Mouse (Mus musculus): ENCODE results near the gene Cntn3.

The Cntn3 gene

DNA sequence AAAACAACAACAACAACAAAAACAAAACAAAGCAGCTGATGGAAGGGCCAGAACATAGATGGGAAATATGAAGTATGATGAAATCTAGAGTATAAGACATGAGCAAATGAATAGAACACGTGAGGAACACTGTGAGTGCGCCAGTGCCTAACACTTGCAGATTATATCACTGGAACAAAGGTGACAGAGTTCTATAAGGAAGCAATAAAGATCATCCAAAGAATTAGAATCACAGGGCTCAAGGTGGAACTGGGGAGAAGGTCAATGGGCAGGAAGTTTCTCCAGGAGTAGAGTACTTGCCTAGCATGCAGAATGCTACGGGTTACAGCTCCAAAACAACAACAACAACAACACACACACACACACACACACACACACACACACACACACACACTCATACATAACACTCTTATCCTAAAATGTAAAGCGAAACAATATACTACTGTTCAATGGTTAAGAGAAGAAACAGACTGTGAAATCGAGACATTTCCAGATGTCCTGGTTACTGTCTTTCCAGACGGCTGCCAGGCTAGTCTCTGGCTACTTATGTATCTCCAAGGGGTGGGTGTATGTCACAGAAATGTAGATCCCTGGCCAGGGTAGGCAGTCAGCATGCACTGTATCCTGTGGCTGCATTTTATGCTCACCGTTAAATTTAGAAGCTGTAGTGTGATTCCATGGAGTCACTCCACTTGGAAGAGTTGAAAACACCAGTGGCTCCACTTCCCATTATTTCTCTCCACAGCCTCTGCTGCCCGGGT is 94.4 kb downstream of the Cntn3 start:
- no peak for DNase-seq (ENCODE audit: low spot score)

- no peak for DNase-seq (ENCODE audit: low spot score)
Observed at GRCm38 (mm10) chr6:102438353-102438752, 134.5 kb downstream of the Cntn3 start.

DNA sequence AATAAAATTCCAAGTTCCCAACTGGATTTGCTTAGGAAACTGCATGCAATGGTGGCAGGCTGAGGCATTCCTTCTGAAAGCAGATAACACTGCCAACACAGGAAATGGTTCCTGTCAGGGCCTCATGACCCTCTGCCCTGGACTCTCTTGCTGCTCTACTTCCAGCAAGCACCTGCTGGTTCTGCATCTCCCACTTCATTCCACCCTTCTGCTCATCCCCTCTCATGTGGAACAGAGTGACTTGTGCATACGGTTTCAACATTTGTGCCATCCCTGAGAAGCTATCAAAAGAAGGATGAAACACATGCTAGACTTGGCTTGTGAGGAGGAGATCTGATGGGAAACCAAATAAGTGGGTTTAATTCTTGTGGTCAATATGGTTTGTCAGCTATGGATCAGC is 145.4 kb downstream of the Cntn3 start:
- no peak for DNase-seq (ENCODE audit: low spot score)

DNA sequence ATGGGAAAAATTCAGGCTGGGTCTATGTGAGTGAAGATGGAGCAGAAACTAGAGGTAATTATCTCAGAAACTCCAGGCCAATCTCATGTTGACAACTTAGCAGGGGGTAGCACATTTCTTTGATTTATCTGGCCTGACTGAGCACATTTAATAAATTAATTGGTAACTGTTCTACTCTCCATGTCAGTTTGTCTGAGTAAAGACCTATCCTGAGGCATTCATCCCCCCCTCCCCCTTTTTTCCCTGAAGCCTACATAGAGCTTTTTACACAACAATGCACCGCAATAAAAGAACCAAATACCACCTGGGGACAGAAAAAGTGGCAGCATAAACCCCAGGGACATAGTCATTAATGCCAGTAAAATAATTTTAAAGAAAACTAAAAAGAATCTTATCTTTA is 151.1 kb downstream of the Cntn3 start:
- DNase-seq (ENCODE audit: low spot score): no peak

DNA sequence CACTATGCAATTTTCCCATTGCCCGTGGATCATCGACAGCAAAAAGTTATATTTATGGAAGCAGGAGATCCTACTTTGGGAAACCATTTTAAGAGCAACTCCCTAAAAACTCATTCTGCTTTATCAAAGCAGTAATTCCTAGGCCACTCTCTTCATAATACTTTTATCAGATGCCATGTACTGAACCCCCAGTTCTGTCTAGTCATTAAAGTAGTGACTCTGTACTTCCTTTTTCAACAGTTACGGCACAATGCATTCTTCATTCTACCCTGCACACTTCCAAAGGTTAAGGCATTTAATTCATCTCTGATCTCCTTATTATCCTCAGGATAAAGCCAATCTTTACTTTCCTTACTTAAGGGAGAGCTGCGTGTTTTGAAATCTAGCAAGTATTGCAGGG is 184.3 kb downstream of the Cntn3 start:
- no peak for DNase-seq (ENCODE audit: low spot score)

DNA sequence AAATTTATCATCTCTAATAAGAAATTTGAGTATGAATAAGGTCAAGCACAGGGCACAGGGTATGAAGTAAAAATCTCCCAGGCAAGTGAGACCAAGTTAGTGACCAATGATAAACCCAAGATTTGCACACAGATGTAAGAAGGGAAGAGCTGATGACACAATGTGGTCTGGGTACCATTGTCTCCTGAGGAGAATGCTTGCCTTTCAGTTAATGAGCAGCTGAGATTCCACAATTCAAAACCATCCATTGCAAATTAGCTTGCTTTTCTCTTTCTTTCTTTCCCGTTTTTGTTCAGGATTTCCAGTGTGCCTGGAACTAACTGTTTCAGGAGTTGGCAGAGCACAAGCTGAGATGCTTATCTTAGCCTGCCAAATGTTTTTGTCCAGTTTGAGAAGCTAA is 200.8 kb downstream of the Cntn3 start:
- no peak for DNase-seq (ENCODE audit: low spot score)

DNA sequence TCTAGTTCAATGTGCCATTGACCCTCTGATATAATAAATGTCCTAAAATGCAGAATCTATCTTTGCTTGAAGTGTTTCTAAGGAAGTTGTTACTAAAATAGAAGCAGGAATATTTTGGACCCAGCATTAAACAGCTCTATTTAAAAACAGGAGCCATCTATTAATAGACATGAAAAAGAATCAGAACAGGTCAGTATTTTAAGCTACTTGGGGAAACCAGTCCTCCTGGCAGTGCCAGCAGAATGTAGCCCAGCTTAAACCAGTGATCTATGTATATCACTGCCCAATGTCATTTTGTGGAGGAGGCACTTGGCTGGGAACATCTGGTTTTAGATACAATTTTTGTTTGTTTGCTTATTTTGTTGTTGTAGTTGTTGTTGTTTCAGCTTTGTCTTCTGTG is 209.0 kb downstream of the Cntn3 start:
- DNase-seq (ENCODE audit: low spot score): no peak

- no peak for DNase-seq (ENCODE audit: low spot score)
Observed at GRCm38 (mm10) chr6:102363291-102363832, 209.5 kb downstream of the Cntn3 start.

DNA sequence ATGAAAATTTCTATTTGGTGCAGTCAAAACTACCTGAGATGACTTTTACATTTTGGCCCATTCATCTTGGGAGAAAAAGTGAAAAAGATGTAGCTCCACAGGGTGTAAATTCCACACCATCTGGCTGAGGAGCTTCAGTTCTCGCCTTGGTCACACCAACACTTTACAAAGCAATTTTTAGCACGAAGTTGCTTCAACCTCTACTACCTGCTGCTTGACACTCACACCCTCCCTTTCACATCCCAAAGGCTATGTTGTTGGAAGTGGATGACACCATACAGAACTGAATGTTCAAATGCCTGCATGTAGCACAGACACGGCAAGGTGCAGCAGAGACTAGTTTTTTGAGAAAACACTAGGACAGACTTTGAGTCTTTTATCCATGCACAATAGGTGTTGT is 240.8 kb downstream of the Cntn3 start:
- no peak for DNase-seq (ENCODE audit: low spot score)

DNA sequence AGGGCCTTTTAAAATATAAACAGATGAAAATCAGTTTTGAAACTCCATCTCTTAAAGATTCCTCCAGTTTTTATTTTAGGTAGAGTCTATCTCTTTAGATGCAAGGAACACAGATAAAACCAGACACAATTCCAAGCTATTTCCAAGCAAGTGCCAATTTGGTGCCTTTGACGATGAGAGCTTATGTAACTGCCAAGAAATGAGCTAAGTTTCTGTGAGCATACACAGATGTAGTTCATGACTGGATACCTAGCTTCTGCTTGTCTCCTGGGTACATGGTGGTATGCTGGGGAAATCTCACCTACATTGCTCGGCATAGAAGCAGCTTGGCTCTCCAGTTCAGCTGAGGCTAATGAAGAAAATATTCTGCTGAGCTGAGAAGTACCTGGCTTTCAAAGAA is 246.2 kb downstream of the Cntn3 start:
- no peak for DNase-seq (ENCODE audit: low spot score)

DNA sequence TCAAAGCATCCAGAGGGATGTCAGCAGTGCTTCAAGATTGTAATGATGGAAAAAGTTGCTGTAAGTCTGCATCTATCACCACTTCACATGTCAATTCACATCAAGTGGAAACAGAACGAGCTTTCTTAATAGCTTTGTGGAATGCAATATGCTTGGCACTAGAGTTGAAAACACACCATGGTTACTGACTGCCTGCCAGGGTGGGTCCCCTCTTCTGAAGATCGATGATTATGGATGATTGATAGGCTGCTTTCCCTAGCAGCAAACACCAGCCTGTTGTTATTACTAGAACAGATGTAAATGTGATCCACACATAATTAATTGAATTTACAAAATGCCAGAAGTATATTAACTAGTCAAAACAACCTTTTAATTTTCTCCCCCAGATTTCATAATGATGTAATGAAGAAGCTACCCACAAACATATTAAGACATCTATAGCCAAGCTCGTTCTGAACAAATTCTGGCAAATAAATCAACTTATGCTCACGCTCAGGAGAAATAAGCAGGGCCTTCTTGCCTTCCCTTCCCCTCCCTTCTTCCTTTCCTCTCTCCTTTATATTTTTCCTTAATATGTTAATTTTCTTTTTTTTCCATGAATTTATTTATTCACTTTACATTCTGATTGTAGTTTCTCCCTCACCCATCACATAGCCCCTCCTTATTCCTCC is 250.2 kb downstream of the Cntn3 start:
- no peak for DNase-seq (ENCODE audit: low spot score)

GRCm38 (mm10) chr6:102319755-102320154 is 253.1 kb downstream of the Cntn3 start:
- no peak for DNase-seq (ENCODE audit: low spot score)

- DNase-seq (ENCODE audit: low spot score): no peak
Observed at GRCm38 (mm10) chr6:102282889-102283288, 290.0 kb downstream of the Cntn3 start.

- DNase-seq (ENCODE audit: low spot score): no peak
Observed at GRCm38 (mm10) chr6:102231015-102231414, 341.9 kb downstream of the Cntn3 start.

GRCm38 (mm10) chr6:102186316-102186715 is 386.6 kb downstream of the Cntn3 start:
- no peak for DNase-seq (ENCODE audit: low spot score)

- no peak for DNase-seq (ENCODE audit: low spot score)
Observed at GRCm38 (mm10) chr6:102170913-102171312, 402.0 kb downstream of the Cntn3 start.

GRCm38 (mm10) chr6:102161186-102161585 is 411.7 kb downstream of the Cntn3 start:
- no peak for DNase-seq (ENCODE audit: low spot score)

- no peak for DNase-seq (ENCODE audit: low spot score)
Observed at GRCm38 (mm10) chr6:102121676-102122075, 451.2 kb downstream of the Cntn3 start.

GRCm38 (mm10) chr6:102120003-102120402 is 452.9 kb downstream of the Cntn3 start:
- no peak for DNase-seq (ENCODE audit: low spot score)

GRCm38 (mm10) chr6:102113629-102114028 is 459.3 kb downstream of the Cntn3 start:
- DNase-seq (ENCODE audit: low spot score): no peak

All from testis, postnatal 10 days (tissue).